Mouse (Mus musculus) intestine, embryonic 14.5 days (tissue): ENCODE measurements at regions not wholly inside any gene's neighbourhood (a gene's known extent, or its start where the extent isn't known, plus 50 kb on each side); places are given as distances from the start of the nearest gene placed in this dataset.

Source experiments
- ATAC-seq: fragments of 200-750 bp; cut with Nextera tagmentation; replicated peaks from 2 replicates; pipeline ENCODE4 v1.8.0; 2017; ENCODE audit warnings: low read depth, moderate number of reproducible peaks, moderate TSS enrichment, moderate library complexity; ENCODE audit not compliant: low FRiP score, low TSS enrichment
- DNase-seq: peaks from one replicate; pipeline ENCODE4 v3.0.0-alpha.2; 2018; ENCODE audit warnings: low spot score
- H3K27ac ChIP-seq: fragments of 300-500 bp; sonication (generic); 2 replicates; pipeline ENCODE4 v1.5.1; 2014; ENCODE audit warnings: low read depth, mild to moderate bottlenecking, control low read depth
- H3K27me3 ChIP-seq: fragments of 300-500 bp; sonication (generic); replicated peaks from 2 replicates; pipeline ENCODE4 v1.6.1; 2014; ENCODE audit warnings: low read length, control low read depth; ENCODE audit not compliant: control insufficient read depth, insufficient read depth
- H3K36me3 ChIP-seq: fragments of 300-500 bp; sonication (generic); 2 replicates; pipeline ENCODE4 v1.6.1; 2014; ENCODE audit warnings: low read length, control low read depth; ENCODE audit not compliant: control insufficient read depth, insufficient read depth
- H3K4me1 ChIP-seq: fragments of 300-500 bp; sonication (generic); replicated peaks from 2 replicates; pipeline ENCODE4 v1.6.1; 2014; ENCODE audit warnings: low read length, control low read depth, mixed read lengths; ENCODE audit not compliant: control insufficient read depth, insufficient read depth
- H3K4me2 ChIP-seq: fragments of 300-500 bp; sonication (generic); 2 replicates; pipeline ENCODE4 v1.6.1; 2014; ENCODE audit warnings: low read length
- H3K4me3 ChIP-seq: fragments of 300-500 bp; sonication (generic); 2 replicates; pipeline ENCODE4 v1.5.1; 2014; ENCODE audit warnings: low read depth, low read length, control low read depth, mixed read lengths
- H3K9ac ChIP-seq: fragments of 300-500 bp; sonication (generic); 2 replicates; pipeline ENCODE4 v1.6.1; 2014; ENCODE audit warnings: mild to moderate bottlenecking, low read length
- H3K9me3 ChIP-seq: fragments of 300-500 bp; sonication (generic); 2 replicates; pipeline ENCODE4 v1.6.1; 2016; ENCODE audit warnings: low read length, control low read depth; ENCODE audit not compliant: control insufficient read depth
- WGBS: fragments of 180-500 bp; shearing (Covaris S2); extraction: QIAGEN DNeasy Blood & Tissue Kit; methylation state at CpG from one replicate; pipeline ENCODE4 v1.1.7; 2014; 5-methylcytosine and 5-hydroxymethylcytosine counted together

DNA sequence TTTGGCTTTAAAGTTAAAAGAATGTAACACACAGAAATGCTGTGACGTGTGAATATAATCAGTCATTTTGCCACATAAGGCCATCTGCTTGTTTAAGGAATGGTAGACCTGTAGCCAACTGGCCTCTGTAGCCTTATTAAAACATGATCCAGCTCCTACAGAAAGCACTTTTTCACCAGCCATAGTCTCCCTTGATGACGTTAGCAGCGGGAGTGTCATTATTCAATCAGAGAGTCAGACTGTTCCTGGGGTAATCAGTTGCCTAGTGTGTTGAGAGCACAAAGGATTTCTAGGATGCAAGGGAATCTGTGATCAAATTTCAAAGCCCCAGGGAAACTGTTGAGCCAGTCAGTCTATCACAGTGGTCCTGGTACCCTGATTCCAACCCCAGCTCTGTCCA, 260.3 kb upstream of the Rag2 start:
- no peaks in the 10 kb centered on the region for H3K27me3 ChIP-seq
- no peak overlapping the region for H3K27ac ChIP-seq
- H3K9me3 ChIP-seq, result no peaks in the 10 kb centered on the region
- H3K9ac ChIP-seq, result no peak overlapping the region
- no peak overlapping the region for H3K4me2 ChIP-seq
- no peaks in the 10 kb centered on the region for H3K4me1 ChIP-seq
- WGBS, result 52% methylated on average over 3 of the region's 3 CpGs
- DNase-seq (no peak), ATAC-seq (no peak)
- H3K4me3 ChIP-seq, result no peak overlapping the region
- H3K36me3 ChIP-seq, result no peaks in the 10 kb centered on the region

DNA sequence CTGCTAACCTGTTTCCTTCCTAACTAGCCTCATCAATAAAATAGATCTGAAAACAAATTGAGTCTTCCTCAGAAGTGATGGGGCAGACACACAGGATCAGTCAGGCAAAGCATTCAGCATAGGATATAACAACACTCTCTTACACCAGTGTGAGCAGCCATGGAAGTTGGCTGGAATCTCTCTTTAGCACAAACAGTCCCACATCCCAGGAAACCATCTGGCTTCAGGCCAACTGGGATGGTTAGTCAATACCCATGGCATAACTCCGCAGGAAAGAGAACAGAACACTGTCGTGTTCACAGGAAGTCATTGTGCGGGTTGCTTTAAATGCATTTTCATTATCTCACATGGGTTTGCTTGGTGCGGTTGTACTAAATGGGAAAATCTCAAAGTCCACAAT, 256.2 kb upstream of the Rag2 start:
- no peaks in the 10 kb centered on the region for H3K9me3 ChIP-seq
- WGBS, result 65% methylated on average over 4 of the region's 4 CpGs
- H3K4me1 ChIP-seq, result no peaks in the 10 kb centered on the region
- no peaks in the 10 kb centered on the region for H3K27me3 ChIP-seq
- no peak overlapping the region for H3K4me3 ChIP-seq
- ATAC-seq (no peak), DNase-seq (no peak)
- H3K9ac ChIP-seq, result no peak overlapping the region
- no peaks in the 10 kb centered on the region for H3K36me3 ChIP-seq
- no peak overlapping the region for H3K4me2 ChIP-seq
- H3K27ac ChIP-seq, result no peak overlapping the region

DNA sequence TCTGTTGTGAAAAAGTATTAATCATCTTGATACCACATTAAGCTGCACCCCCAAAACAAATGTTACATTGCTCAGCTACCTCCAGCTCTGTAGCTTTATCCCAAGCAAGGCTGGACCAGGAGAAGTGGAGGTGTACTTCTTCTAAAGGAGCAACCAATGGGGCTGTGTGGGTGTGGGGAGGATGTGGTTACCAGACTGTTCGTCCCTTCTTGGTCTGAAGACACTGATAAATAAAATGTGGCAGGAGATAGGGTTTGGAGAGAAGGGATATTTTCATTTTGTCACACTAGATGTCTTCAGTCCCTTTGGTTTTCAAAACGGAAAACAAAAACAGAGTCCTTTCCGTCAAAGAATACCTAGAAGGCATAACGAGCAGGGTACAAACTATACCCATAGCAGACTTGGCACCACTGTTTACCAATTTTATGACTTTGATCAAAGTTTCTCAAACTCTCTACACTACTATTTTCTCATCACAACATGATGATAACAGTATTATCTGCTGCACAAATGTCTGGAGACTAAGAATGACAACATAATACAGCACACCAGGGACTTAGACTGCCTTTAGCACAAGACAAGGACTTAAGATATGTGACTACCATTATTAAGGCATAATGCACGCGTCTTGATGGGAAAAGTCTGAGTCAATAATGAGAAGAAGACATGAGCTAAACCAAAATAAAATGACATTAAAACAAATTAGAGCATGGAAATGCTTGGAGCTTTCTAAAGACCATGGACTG, 253.4 kb upstream of the Rag2 start:
- Histone ChIP-seq H3K9me3 (no peaks in the 10 kb centered on the region), H3K4me1 (no peaks in the 10 kb centered on the region), H3K9ac (no peak overlapping the region), H3K27me3 (no peaks in the 10 kb centered on the region), H3K36me3 (no peaks in the 10 kb centered on the region), H3K4me2 (no peak overlapping the region), H3K27ac (no peak overlapping the region), H3K4me3 (no peak overlapping the region)
- WGBS, result 93% methylated on average over 6 of the region's 6 CpGs
- no peak for DNase-seq
- no peak for ATAC-seq

GRCm38 (mm10) chr2:101371834-101372493, 252.6 kb upstream of the Rag2 start:
- WGBS, result 84% methylated on average over 7 of the region's 7 CpGs
- no peak overlapping the region for H3K4me2 ChIP-seq

DNA sequence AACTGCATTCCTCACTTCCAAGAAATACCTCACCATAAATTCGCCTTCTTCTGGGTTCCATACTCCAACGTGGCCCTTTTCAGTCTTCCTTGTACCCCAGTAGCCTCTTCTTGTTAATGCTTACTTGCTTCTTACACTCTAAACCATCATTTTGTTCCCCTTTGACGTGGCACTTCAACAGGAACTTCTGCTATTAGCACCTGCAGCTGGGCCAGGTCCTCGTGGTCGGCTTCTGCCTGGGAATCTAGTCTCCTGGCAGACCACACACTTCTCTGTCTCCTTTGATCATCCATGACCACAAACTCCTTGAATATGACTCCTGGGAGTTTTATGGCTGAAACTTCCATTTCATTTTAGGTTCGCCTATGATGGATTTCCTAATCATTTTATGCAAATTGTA, 243.9 kb upstream of the Rag2 start:
- H3K27ac ChIP-seq, result no peak overlapping the region
- H3K4me3 ChIP-seq, result no peak overlapping the region
- WGBS, result 82% methylated on average over 6 of the region's 6 CpGs
- DNase-seq, result no peak
- no peak overlapping the region for H3K4me2 ChIP-seq
- H3K27me3 ChIP-seq, result no peaks in the 10 kb centered on the region
- H3K4me1 ChIP-seq, result no peaks in the 10 kb centered on the region
- no peak for ATAC-seq
- no peaks in the 10 kb centered on the region for H3K9me3 ChIP-seq
- no peaks in the 10 kb centered on the region for H3K36me3 ChIP-seq
- no peak overlapping the region for H3K9ac ChIP-seq

More at GRCm38 (mm10) chr2:101371834-101372493, 252.6 kb upstream of the Rag2 start:
- Histone ChIP-seq H3K9ac (no peak overlapping the region), H3K9me3 (no peaks in the 10 kb centered on the region), H3K36me3 (no peaks in the 10 kb centered on the region), H3K4me1 (no peaks in the 10 kb centered on the region), H3K27me3 (no peaks in the 10 kb centered on the region), H3K4me3 (no peak overlapping the region), H3K27ac (no peak overlapping the region)
- ATAC-seq, result no peak
- DNase-seq, result no peak

DNA sequence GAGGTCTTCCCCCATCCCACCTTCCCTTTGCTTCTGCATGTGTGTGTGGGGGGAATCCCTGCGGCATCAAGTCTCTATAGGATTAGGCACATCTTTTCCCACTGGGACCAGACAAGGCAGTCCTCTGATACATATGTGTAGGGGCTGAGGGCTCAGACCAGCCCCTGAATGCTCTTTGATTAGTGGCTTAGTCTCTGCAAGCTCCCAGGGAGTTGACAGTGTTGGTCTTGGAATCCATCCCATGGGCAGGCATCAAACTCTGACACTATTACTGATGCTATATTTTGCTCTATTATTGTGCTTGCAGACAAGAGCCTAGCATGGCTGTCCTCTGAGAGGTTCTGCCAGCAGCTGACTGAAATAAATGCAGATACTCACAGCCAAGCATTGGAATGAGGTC, 209.5 kb upstream of the Rag2 start:
- no peak for ATAC-seq
- no peak for DNase-seq
- H3K4me2 ChIP-seq, result no peak overlapping the region
- H3K9me3 ChIP-seq, result no peaks in the 10 kb centered on the region
- WGBS, result 81% methylated on average over 1 of the region's 1 CpGs
- no peaks in the 10 kb centered on the region for H3K27me3 ChIP-seq
- no peak overlapping the region for H3K4me3 ChIP-seq
- H3K4me1 ChIP-seq, result no peaks in the 10 kb centered on the region
- H3K27ac ChIP-seq, result no peak overlapping the region
- H3K9ac ChIP-seq, result no peak overlapping the region
- no peaks in the 10 kb centered on the region for H3K36me3 ChIP-seq

DNA sequence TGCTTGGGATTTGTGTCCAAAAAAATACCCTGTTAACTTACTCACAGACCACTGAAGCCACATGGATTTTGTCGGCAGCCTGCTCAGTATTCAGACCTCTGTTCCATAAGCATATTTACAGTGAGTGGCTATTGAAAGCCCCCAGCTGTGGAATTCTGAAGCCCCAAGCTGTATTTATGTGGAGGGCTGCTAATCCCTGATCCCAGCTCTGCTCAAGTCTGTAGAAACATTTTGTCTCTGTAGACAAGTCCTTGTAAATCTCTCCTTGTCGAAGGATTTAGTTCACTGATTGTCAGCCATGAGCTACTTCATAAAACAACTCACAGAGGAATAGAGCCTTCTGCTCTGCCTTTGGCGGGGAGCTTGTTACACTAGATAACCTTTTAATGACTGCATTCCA, 207.8 kb upstream of the Rag2 start:
- ATAC-seq (no peak), DNase-seq (no peak)
- Histone ChIP-seq H3K9me3 (no peaks in the 10 kb centered on the region), H3K9ac (no peak overlapping the region), H3K4me3 (no peak overlapping the region), H3K4me2 (no peak overlapping the region), H3K27ac (no peak overlapping the region), H3K27me3 (no peaks in the 10 kb centered on the region), H3K4me1 (no peaks in the 10 kb centered on the region), H3K36me3 (no peaks in the 10 kb centered on the region)
- WGBS, result 54% methylated on average over 3 of the region's 3 CpGs

GRCm38 (mm10) chr2:101433141-101433895, 191.2 kb upstream of the Rag2 start:
- 76% methylated on average over 8 of the region's 8 CpGs for WGBS
- H3K4me1 ChIP-seq, result no peaks in the 10 kb centered on the region
- H3K9me3 ChIP-seq, result no peaks in the 10 kb centered on the region
- no peak overlapping the region for H3K27ac ChIP-seq
- no peak for DNase-seq
- H3K4me3 ChIP-seq, result no peak overlapping the region
- no peaks in the 10 kb centered on the region for H3K27me3 ChIP-seq
- H3K9ac ChIP-seq, result no peak overlapping the region
- no peaks in the 10 kb centered on the region for H3K36me3 ChIP-seq
- no peak overlapping the region for H3K4me2 ChIP-seq
- no peak for ATAC-seq
